Mouse (Mus musculus) gastrocnemius, adult 18-20 months (tissue): ENCODE results near the gene Emc3. TPM values are rescaled to one million over a fixed set of nuclear protein-coding genes. Genes with fewer than 3 reads are reported as not detected.

Source experiments
- DNase-seq: peaks from one replicate; pipeline ENCODE4 v3.0.0; 2021; ENCODE audit warnings: low spot score
- total RNA-seq, 2 experiments: library from RNA; stranded (reverse); gene quantifications; 2 replicates each; pipeline ENCODE4 v1.2.3; 2021

Emc3 gene
- total RNA-seq, 2 experiments from 2014 or later, result 53.8 to 59.1 TPM

DNA sequence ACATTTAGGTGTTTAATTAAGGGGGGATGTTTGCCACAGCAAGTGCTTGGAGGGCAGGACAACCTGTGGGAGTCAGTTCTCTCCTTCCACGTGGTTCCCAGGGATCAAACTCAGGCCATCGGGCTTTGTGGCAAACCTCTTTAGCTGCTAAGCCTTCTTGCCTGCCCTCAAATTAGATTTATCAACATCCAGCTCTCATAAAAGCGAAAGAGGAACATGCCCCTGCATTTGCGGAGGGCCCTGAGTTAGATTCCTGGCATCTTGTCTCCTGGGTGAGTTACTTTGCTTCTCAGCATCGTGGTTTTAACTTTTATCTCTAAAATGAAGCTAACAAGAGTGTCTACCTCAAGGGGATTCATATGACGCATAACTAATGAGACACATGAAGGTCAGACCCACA lies 32.1 kb downstream of the Emc3 start:
- no peak for DNase-seq

DNA sequence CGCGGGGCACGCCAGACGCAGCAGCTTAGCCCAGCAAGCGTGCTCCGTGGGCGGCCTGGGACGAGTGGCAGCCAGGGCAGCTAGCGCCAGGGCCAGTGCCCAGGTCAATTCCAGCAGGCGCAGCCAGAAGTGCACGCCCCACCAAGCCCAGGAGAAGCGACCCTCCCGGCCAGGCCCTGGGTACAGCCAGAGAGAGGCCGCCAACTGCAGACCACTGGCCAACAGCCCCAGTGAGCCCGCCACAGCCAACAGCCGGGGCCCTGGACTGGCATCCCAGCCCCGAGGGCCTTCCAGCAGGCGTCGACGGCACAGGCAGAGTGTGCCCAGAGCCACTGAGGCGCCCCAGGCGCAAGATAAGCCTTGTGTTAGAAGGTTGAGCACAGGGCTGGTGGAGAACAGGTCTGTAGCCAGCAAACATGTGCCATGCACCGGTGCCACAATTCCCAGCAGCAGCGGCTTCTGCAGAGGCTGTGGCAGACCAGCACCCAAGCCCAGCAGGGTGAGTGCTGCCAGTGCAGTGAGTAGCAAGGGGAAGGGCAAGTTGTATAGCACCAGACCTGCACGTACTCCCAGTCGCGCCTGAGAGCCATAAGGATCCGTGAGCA lies 36.3 kb downstream of the Emc3 start:
- DNase-seq, result no peak

DNA sequence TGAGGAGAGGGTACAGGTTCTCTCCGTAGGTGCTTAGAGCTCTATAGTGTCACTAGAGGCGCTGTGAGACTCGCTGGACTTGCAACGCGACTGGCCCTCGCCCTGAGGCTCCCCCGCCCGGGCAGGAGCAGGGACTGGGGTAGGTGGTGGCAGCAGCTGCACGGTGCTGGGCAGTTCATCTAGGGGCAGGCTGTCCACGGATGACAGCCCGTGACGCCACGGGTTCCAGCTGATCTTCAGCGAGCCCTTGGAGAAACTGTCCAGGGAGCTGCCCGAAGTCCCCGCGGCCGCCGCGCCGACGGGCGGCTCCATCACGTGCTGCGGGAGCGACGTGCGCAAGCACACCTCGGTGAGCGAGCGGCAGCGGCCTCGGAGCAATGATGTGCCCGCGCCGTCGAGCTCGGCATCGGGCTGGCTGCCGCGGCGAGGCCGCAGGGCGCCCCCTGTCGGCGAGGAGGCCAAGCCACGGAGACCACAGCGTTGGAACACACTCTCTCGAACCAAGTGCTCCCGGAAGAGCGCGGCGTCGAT lies 37.1 kb downstream of the Emc3 start:
- DNase-seq, result peak; percentile 66

DNA sequence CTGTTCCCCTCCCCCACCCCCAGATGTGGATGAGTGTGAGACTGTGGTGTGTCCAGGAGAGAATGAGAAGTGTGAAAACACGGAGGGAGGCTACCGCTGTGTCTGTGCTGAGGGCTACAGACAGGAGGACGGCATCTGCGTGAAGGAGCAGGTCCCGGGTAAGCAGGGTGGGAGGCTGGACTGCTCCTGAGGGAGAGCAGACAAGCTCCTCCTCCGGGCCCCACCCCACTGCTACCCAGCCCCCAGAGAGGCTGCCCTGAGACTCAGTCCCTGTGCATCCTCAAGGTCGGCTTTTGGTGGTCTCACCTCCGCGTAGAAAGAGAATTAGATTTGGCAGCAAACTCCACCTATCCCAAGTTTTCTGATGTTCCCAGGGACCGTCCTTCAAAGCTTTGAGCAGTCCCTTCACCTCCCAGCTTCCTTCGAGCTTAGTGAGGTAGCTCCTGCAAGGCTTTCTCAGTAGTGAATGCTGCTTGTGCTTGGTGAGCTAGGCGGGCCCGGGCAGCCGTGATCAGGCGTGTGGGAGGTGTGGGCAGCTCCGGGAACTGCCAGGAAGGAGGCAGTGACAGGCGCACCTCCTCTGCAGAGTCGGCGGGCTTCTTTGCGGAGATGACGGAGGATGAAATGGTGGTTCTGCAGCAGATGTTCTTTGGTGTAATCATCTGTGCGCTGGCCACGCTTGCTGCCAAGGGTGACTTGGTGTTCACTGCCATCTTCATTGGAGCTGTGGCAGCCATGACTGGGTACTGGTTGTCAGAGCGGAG lies 39.2 kb downstream of the Emc3 start:
- DNase-seq, result no peak

DNA sequence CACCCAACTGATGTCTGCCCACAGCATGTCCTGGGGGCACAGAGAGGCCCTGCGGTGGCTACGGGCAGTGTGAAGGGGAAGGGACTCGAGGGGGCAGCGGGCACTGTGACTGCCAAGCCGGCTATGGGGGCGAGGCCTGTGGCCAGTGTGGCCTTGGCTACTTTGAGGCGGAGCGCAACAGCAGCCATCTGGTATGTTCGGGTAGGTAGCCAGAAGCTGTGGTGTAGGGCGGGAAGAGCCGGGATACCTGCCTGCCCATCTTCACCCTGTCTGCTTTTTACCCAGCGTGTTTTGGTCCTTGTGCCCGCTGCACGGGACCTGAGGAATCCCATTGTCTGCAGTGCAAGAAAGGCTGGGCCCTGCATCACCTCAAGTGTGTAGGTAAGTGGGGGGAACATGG lies 42.0 kb downstream of the Emc3 start:
- no peak for DNase-seq

DNA sequence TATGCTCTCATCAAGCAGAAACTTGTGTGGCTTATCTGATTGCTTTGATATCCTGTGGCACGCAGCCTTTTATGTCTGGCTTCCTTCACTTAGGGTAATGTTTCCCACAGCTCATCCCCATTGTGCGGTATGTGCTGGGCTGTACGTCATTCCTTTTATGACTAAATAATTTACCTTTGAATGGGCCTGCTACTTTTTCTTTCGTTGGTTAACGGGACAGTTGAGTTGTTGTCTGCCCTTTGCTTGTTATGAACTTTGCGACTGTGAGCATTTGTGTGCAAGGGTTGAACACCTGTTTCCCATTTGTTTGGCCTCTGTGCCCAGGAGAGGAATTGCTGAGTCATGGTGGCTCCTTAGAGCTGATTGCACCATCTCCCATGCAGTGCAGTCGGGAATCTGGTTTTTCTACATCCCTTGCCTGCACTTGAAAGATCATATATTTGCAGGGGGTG lies 44.3 kb downstream of the Emc3 start:
- DNase-seq, result peak; percentile 63

DNA sequence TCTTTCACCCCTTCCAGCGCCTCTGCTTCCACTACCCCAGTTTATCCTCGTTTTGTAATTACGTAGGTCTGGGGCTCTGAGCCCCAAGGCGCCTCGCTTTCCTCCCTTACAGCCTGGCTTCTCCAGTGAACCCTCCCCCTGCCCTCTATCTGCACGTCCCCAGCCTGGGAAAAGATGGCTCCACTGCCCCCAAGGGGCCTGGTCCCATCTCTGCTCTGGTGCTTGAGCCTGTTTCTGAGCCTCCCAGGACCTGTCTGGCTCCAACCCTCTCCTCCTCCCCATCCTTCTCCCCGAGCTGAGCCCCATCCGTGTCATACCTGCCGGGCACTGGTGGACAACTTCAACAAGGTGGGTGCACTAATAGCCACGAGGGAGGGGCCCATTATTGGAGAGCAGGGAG lies 47.7 kb downstream of the Emc3 start:
- no peak for DNase-seq

DNA sequence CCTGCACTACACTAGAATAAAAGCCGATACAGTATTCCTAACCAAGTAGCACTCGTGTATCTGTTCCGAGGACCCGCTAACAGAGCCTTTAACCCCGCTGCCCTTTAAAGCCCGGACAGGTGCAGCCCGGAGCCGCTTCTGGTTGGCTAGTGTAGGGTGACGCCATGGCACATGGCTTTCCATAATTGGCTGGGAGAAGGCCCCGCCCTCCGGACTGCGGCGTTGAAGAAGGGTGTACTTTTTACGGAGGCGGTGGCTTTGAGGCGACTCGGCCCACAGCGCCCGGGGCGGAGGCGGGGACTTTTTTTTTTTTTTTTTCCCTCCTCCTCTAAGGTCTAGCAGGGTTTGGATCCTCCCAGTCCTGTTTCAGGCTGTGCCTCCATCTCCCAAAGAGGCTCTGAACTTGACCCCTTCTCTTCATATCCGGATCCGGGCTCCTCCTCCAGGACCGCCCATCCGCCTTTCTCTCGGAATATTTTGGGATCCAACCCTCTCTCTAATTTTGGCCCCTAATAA lies 48.3 kb downstream of the Emc3 start, which contains the start of gene Creld1:
Gene Creld1, plus strand, starts transcription at position 198 of the 516 bp plus-strand sequence.
- DNase-seq, result peak; percentile 95

DNA sequence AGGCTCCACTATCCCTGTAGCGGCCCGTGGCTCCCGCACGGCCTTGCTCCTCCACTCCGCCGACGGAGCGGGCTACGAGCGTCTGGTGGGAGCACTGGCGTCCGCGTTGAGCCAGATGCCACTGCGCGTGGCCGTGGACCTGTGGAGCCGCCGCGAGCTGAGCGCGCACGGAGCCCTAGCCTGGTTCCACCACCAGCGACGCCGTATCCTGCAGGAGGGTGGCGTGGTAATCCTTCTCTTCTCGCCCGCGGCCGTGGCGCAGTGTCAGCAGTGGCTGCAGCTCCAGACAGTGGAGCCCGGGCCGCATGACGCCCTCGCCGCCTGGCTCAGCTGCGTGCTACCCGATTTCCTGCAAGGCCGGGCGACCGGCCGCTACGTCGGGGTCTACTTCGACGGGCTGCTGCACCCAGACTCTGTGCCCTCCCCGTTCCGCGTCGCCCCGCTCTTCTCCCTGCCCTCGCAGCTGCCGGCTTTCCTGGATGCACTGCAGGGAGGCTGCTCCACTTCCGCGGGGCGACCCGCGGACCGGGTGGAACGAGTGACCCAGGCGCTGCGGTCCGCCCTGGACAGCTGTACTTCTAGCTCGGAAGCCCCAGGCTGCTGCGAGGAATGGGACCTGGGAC lies 48.9 kb downstream of the Emc3 start:
- peak; percentile 38 for DNase-seq

DNA sequence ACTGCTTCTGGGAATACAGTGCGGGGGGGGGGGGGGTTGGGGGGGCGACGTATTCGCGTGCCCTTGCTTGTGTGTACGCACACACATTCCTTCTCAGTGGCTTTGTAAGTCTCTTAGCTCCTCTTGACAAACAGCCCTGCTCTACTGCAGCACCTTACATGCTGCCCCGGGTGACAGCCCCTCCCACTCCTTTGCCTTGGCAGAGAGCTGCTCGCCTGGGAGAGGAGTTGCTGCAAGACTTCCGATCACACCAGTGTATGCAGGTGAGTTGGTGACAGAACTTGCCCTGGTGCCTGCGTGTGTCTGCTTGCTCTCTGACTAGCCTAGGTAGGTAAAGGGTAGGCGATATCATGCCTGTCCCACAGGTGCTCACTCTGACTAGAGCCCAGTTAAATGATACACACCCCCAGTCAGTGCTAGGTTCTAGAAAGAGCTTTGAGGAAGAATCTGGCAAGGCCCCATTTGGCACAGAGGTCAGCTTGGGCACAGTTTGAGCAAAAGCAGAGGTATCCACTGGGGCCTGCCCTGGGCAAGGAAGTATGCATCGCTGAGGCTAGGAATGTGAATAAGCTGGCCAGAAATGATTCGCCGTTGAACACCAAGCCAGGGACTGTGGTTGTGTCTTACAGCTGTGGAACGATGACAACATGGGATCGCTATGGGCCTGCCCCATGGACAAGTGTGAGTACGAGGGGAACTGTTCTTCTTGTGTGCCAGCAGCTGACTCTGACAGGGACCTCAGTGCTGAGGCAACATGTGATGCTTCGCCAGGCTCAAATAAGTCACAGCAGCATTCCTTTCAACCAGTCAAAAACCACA lies 50.7 kb downstream of the Emc3 start:
- no peak for DNase-seq

DNA sequence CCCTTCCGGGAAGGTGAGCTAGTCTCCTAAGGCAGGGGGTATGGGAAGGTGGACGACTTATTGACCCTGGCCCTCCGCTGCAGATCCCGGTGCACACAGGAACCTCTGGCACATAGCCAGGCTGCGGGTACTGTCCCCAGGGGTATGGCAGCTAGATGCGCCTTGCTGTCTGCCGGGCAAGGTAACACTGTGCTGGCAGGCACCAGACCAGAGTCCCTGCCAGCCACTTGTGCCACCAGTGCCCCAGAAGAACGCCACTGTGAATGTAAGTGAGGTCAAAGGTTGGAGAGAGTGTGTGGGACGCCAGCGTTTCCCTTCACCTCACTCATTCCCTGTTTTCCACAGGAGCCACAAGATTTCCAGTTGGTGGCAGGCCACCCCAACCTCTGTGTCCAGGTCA lies 52.5 kb downstream of the Emc3 start:
- no peak for DNase-seq

DNA sequence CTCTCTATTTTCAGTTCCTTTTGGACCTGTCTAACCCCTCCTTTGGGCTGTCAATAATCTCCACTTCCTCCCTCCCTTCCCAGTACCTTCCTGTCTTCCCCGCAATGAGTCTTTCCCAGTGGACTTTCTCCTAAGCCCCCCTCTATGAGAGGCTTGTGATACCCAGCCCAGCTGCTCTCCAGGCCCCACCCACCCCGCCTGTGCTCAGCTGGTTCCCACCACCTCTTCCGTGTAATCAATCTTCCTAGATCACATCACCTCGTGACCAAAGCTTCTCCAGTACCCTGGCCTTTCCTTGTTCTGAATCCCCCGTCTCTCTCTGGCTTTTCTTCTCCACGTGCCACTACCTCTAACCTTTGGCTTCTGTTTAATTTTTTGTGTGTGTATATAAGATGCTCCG lies 54.1 kb downstream of the Emc3 start:
- no peak for DNase-seq

DNA sequence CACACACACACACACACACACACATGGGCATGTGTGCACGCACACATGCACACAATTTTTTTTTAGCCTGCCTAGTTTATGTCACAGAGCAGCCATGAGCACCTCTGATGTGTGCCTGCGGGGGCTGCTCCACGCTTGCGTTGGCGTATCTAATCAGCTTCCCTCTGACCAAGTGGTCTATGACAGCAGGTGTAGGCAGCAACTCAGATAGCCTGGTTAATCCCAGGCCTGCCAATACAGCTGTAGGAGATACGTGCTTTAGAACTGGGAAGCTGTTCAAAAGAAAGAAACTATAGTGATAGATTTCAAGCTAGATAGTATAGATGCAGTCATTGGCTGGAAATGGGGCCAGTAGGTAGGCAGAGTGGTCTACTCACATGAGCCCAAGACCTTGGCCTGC lies 57.7 kb downstream of the Emc3 start:
- DNase-seq, result no peak

DNA sequence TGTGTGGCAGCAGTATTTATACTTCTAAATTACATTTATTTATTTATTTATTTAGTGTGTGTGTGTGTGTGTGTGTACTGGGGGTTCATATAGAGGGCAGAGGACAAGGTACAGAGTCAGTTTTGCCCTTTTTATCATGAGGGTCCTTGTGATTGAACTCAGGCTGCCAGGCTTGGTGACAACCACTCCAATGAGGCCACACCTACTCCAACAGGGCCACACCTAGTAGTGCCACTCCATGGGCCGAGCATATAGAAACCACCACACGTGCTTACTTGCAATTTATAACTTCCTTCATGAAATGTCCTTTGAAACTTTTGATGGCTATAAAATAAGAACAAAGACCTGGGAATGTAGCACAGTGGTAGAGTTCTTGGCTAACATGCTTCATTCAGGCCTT lies 58.2 kb downstream of the Emc3 start:
- DNase-seq, result no peak

DNA sequence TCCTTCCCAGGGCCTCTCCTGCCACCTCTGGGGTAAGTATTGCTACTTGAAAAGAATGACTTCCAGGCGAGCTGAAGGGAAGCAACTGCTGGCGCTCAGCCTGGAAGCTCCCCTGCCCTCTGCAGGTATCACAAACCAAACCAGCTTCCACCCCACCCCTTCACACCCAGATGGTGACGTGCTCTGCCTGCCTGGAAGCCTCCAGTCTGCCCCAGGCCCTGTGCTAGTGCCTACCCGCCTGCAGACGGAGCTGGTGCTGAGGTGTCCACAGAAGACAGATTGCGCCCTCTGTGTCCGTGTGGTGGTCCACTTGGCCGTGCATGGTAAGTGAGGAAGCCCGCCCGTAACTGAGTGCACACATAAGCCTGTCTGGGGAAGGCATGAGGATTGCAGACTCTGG lies 59.4 kb downstream of the Emc3 start:
- no peak for DNase-seq

DNA sequence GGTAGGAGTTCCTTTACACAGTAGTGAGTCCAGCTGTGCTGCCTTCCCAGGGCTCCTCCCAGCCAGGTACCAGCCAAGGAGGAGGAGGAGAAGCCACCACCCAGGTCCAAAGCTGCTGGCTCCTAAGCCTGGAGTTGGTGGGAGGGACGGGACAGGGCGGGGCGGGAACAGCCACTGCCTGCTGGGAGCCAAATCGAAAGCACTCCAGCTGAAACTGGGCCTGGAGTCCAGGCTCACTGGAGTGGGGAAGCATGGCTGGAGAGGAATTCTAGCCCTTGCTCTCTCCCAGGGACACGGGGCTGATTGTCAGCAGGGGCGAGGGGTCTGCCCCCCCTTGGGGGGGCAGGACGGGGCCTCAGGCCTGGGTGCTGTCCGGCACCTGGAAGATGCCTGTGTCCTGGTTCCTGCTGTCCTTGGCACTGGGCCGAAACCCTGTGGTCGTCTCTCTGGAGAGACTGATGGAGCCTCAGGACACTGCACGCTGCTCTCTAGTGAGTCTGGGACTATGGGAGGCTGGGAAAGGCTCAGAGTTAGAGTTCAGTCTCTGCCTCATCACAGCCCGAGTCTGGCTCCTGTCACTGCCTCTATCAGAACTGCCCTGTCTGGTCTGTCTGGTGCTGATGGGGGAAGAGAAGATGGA lies 60.0 kb downstream of the Emc3 start, which contains the start of gene Il17rc:
Gene Il17rc, plus strand, starts transcription at position 131 of the 640 bp plus-strand sequence.
- DNase-seq, result peak; percentile 67

DNA sequence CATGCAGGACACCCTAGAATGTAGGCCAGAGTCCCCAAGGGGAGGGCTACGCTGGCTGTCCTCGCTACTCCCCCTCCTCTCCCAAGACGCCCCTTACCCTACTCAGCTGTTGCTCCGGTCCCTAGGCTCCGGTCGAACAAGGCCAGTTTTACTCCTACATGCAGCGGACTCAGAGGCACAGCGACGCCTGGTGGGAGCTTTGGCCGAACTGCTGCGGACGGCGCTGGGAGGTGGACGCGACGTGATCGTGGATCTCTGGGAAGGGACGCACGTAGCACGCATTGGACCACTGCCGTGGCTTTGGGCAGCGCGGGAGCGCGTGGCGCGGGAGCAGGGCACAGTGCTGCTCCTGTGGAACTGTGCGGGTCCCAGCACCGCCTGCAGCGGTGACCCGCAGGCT lies 62.0 kb downstream of the Emc3 start:
- peak; percentile 74 for DNase-seq

DNA sequence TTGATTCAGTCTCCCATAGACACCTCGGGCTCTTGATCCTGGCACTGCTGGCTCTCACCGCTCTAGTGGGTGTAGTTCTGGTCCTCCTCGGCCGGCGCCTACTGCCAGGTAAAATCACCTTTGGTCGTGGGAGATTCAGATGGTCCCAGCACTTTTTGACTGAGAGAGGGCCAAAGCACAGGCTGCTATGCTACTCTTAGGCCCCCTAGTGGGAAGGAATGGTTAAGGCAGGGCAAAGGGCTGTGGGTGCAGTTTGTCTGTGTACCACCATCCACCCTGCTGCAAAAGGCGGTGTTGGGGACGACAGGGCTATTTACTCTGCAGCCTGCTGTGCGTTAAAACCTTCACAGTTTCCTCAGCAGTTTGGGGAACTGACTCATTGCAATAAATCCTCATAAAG lies 62.4 kb downstream of the Emc3 start:
- DNase-seq, result peak; percentile 76

DNA sequence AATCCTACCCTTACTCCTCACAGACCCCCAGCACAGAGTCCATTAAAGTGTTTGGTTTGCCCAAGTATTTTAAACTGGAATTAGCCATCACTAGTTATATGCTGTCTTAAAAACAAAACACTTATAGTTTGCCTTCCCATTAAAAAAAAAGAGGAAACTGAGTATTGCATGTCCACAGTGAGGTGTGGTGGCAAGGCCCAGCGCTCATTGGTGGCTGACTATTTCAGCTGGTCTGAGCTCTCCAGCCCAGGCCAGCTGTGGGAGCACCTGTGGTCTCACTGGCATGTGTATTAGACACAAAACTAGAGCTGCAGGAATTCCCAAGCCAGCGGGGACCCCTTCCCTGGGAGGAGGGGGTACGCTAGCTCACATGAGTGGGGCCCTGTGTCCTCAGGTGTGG lies 62.9 kb downstream of the Emc3 start:
- DNase-seq, result no peak

DNA sequence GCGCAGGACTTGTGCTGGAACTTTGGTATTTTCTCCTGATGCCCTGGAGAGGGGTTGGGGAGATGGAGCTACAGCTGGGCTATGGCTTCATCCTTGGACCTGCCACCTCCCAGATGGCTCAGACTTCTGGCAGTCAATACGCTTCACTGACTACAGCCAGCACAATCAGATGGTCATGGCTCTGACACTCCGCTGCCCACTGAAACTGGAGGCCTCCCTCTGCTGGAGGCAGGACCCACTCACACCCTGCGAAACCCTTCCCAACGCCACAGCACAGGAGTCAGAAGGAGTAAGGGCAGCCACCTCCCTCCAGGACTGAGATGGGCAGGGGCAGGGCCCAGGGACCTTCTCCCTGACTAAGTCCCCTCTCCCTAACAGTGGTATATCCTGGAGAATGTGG lies 65.8 kb downstream of the Emc3 start:
- DNase-seq, result no peak
